Mouse (Mus musculus): ENCODE data around the gene Krt80. TPM values are rescaled to one million over a fixed set of nuclear protein-coding genes. Genes with fewer than 3 reads are reported as not detected.
A peak's percentile ranks its signal among the peaks of the same experiment; 100 is the strongest.

Krt80 gene
- polyA plus RNA-seq, 1 experiment from 2014 or later: 0.80 TPM

GRCm38 (mm10) chr15:101372131-101372977 is 2.4 kb upstream of the Krt80 start:
- Histone ChIP-seq H3K4me3 (no peak overlapping the region), H3K36me3 (no peaks in the 10 kb centered on the region), H3K27ac (peak overlapping the region; percentile 62; the same call in 1 of the 2 replicates), H3K4me1 (peaks cover 77% of the 10 kb centered on the region), H3K9me3 (no peaks in the 10 kb centered on the region), H3K27me3 (ENCODE audit: insufficient read depth, poor library complexity, severe bottlenecking) (peaks cover 46% of the 10 kb centered on the region)
- WGBS: 47% methylated on average over 7 of the region's 7 CpGs
- DNase-seq (ENCODE audit: low spot score): no peak

GRCm38 (mm10) chr15:101371141-101371985 is 1.4 kb upstream of the Krt80 start:
- DNase-seq (ENCODE audit: low spot score): no peak
- Histone ChIP-seq H3K36me3 (no peaks in the 10 kb centered on the region), H3K27ac (peak overlapping the region; percentile 3), H3K27me3 (ENCODE audit: insufficient read depth, poor library complexity, severe bottlenecking) (peaks cover 51% of the 10 kb centered on the region), H3K4me1 (peaks cover 73% of the 10 kb centered on the region), H3K4me3 (no peak overlapping the region), H3K9me3 (no peaks in the 10 kb centered on the region)
- WGBS: 75% methylated on average over 15 of the region's 15 CpGs

GRCm38 (mm10) chr15:101369382-101370100 is 421 bp downstream of the Krt80 start:
- no peak for DNase-seq (ENCODE audit: low spot score)
- Histone ChIP-seq H3K36me3 (no peaks in the 10 kb centered on the region), H3K9me3 (no peaks in the 10 kb centered on the region), H3K27me3 (ENCODE audit: insufficient read depth, poor library complexity, severe bottlenecking) (peaks cover 45% of the 10 kb centered on the region), H3K4me3 (no peak overlapping the region), H3K27ac (peak overlapping the region; percentile 84), H3K4me1 (peaks cover 68% of the 10 kb centered on the region)
- WGBS: 33% methylated on average over 12 of the region's 12 CpGs

GRCm38 (mm10) chr15:101368502-101369381 is 1.2 kb downstream of the Krt80 start:
- Histone ChIP-seq H3K27ac (peak overlapping the region; percentile 84; the same call in 1 of the 2 replicates), H3K36me3 (no peaks in the 10 kb centered on the region), H3K4me1 (peaks cover 72% of the 10 kb centered on the region), H3K27me3 (ENCODE audit: insufficient read depth, poor library complexity, severe bottlenecking) (peaks cover 51% of the 10 kb centered on the region), H3K4me3 (no peak overlapping the region), H3K9me3 (no peaks in the 10 kb centered on the region)
- 67% methylated on average over 11 of the region's 11 CpGs for WGBS
- DNase-seq (ENCODE audit: low spot score): no peak

- no peaks in the 10 kb centered on the region for H3K9me3 ChIP-seq
- DNase-seq (ENCODE audit: low spot score): no peak
- H3K27me3 ChIP-seq (ENCODE audit: insufficient read depth, poor library complexity, severe bottlenecking): peaks cover 55% of the 10 kb centered on the region
- no peaks in the 10 kb centered on the region for H3K36me3 ChIP-seq
- no peak overlapping the region for H3K27ac ChIP-seq
- no peak overlapping the region for H3K4me3 ChIP-seq
- 80% methylated on average over 6 of the region's 6 CpGs for WGBS
- peaks cover 67% of the 10 kb centered on the region for H3K4me1 ChIP-seq
Measured at GRCm38 (mm10) chr15:101368015-101368414, 1.9 kb downstream of the Krt80 start.

- Histone ChIP-seq H3K9me3 (no peaks in the 10 kb centered on the region), H3K27ac (no peak overlapping the region), H3K36me3 (no peaks in the 10 kb centered on the region), H3K27me3 (ENCODE audit: insufficient read depth, poor library complexity, severe bottlenecking) (peaks cover 60% of the 10 kb centered on the region), H3K4me3 (no peak overlapping the region), H3K4me1 (peaks cover 67% of the 10 kb centered on the region)
- WGBS: 68% methylated on average over 8 of the region's 8 CpGs
- no peak for DNase-seq (ENCODE audit: low spot score)
Measured at GRCm38 (mm10) chr15:101367497-101367896, 2.5 kb downstream of the Krt80 start.

- Histone ChIP-seq H3K4me3 (no peak overlapping the region), H3K36me3 (no peaks in the 10 kb centered on the region), H3K27ac (no peak overlapping the region), H3K27me3 (ENCODE audit: insufficient read depth, poor library complexity, severe bottlenecking) (peaks cover 63% of the 10 kb centered on the region), H3K4me1 (peaks cover 66% of the 10 kb centered on the region), H3K9me3 (no peaks in the 10 kb centered on the region)
- 45% methylated on average over 2 of the region's 2 CpGs for WGBS
- DNase-seq (ENCODE audit: low spot score): no peak
Measured at GRCm38 (mm10) chr15:101366926-101367325, 3.0 kb downstream of the Krt80 start.

GRCm38 (mm10) chr15:101366482-101366881 is 3.5 kb downstream of the Krt80 start:
- no peak overlapping the region for H3K4me3 ChIP-seq
- DNase-seq (ENCODE audit: low spot score): no peak
- peak overlapping the region; percentile 57; the same call in 1 of the 2 replicates for H3K27ac ChIP-seq
- H3K9me3 ChIP-seq: no peaks in the 10 kb centered on the region
- H3K36me3 ChIP-seq: no peaks in the 10 kb centered on the region
- peaks cover 61% of the 10 kb centered on the region for H3K4me1 ChIP-seq
- WGBS: 49% methylated on average over 3 of the region's 3 CpGs
- H3K27me3 ChIP-seq (ENCODE audit: insufficient read depth, poor library complexity, severe bottlenecking): peaks cover 68% of the 10 kb centered on the region

GRCm38 (mm10) chr15:101365721-101366120 is 4.2 kb downstream of the Krt80 start:
- DNase-seq (ENCODE audit: low spot score): no peak
- Histone ChIP-seq H3K4me1 (peaks cover 54% of the 10 kb centered on the region), H3K9me3 (no peaks in the 10 kb centered on the region), H3K27me3 (ENCODE audit: insufficient read depth, poor library complexity, severe bottlenecking) (peaks cover 73% of the 10 kb centered on the region), H3K36me3 (no peaks in the 10 kb centered on the region), H3K27ac (no peak overlapping the region), H3K4me3 (no peak overlapping the region)
- 62% methylated on average over 4 of the region's 4 CpGs for WGBS

- no peak overlapping the region for H3K4me3 ChIP-seq
- peaks cover 48% of the 10 kb centered on the region for H3K4me1 ChIP-seq
- H3K27me3 ChIP-seq (ENCODE audit: insufficient read depth, poor library complexity, severe bottlenecking): peaks cover 74% of the 10 kb centered on the region
- no peaks in the 10 kb centered on the region for H3K36me3 ChIP-seq
- DNase-seq (ENCODE audit: low spot score): no peak
- H3K9me3 ChIP-seq: no peaks in the 10 kb centered on the region
- 53% methylated on average over 7 of the region's 7 CpGs for WGBS
- peak overlapping the region; percentile 36; the same call in 1 of the 2 replicates for H3K27ac ChIP-seq
Measured at GRCm38 (mm10) chr15:101364891-101365671, 4.9 kb downstream of the Krt80 start.

- peaks cover 73% of the 10 kb centered on the region for H3K27me3 ChIP-seq (ENCODE audit: insufficient read depth, poor library complexity, severe bottlenecking)
- no peak overlapping the region for H3K4me3 ChIP-seq
- no peaks in the 10 kb centered on the region for H3K36me3 ChIP-seq
- no peaks in the 10 kb centered on the region for H3K9me3 ChIP-seq
- peaks cover 41% of the 10 kb centered on the region for H3K4me1 ChIP-seq
- 44% methylated on average over 6 of the region's 6 CpGs for WGBS
- no peak for DNase-seq (ENCODE audit: low spot score)
- no peak overlapping the region for H3K27ac ChIP-seq
Measured at GRCm38 (mm10) chr15:101364425-101364824, 5.5 kb downstream of the Krt80 start.

Data from heart, embryonic 10.5 days (tissue).